Mouse (Mus musculus) Patski (cell line): ENCODE measurements around the gene Sorcs1. TPM values are rescaled to one million over a fixed set of nuclear protein-coding genes. Genes with fewer than 3 reads are reported as not detected.

Source experiments
- ATAC-seq: fragments of 100-300 bp; one replicate; pipeline ENCODE4 v1.8.0; 2021
- CTCF ChIA-PET: fragments of 350-600 bp; sonication (Branson Sonifier 250); formaldehyde crosslinking; loops from one replicate; lab custom pipeline; 2022; ENCODE audit warnings: inconsistent platforms; lab: Charles Lee
- POLR2A ChIA-PET: fragments of 350-600 bp; sonication (Branson Sonifier 250); formaldehyde crosslinking; loops from one replicate; lab custom pipeline; 2022; ENCODE audit warnings: antibody characterized with exemption, inconsistent platforms; lab: Charles Lee
- DNase-seq: peaks from one replicate; pipeline ENCODE4 v3.0.0-alpha.2; 2011; ENCODE audit warnings: low read depth, low spot score
- H3K27me3 ChIP-seq: fragments of 371-371 bp; one replicate; pipeline ENCODE4 v1.5.1; 2021
- CTCF ChIP-seq: fragments of 100-300 bp; IDR thresholded peaks from one replicate; pipeline ENCODE4 v1.5.1; 2021
- in situ Hi-C: fragments of 300-500 bp; cut with MboI; formaldehyde crosslinking; loops from 3 replicates; pipeline ENCODE4 v1.11.1; 2018; ENCODE audit warnings: low pct_unique_long_range_greater_than_20kb, mixed read lengths
- polyA plus RNA-seq: library from polyadenylated mRNA; unstranded; gene quantifications from one replicate; pipeline ENCODE4 v1.2.3, GENCODE M21; 2021

The Sorcs1 gene
- polyA plus RNA-seq, 1 experiment from 2014 or later, result not detected

DNA sequence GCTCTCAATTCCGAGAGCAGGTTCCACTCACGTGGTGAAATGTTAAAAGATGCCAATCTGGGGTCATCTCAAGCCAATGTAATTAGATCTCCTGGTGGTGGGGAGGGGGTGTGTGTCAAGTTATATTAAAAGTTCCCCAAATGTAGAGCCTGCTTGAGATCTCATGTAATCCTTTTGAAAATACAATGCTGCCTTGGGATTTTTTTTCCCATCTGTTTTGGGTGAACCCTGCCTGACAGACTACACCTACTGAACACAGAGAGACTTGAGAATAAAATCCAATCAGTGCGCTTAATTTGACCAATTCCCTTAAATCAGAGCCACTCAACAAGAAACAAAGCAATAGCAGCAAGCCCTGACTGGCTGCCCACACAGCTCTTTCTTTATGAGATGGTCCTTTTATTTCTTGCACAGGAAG is 239.0 kb downstream of the Sorcs1 start:
- DNase-seq (no peak), ATAC-seq (no peak)
- H3K27me3 ChIP-seq, result no peaks in the 10 kb centered on the region
- CTCF ChIA-PET, result interaction anchor here (1.1 kb wide), 1 partner anchor 43 kb away, joined by 3 read pairs; no protein-coding TSS in a partner anchor
- TF ChIP-seq CTCF, result no peak
- in situ Hi-C loops, result no loop called here
- POLR2A ChIA-PET, result no interaction called here

DNA sequence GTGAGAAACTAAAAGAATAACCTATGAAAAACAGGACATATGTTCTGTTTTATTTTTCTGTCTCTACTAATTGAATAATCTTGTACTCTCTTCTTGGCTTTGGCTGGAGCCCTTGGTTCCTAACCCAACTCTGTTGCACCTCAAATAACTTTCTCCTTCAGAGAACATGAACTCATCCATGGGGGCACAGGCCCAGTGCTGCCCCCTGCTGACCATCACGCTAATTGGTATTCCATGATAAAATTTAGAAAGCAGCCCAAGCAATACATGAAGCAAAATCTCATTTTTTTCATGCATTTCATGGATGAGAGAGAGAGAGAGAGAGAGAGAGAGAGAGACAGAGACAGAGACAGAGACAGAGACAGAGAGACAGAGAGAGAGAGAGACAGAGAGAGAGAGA is 255.5 kb downstream of the Sorcs1 start:
- TF ChIP-seq CTCF, result peak; percentile 26
- peaks cover 5% of the 10 kb centered on the region for H3K27me3 ChIP-seq
- no peak for DNase-seq
- ChIA-PET POLR2A (no interaction called here), CTCF (no interaction called here)
- in situ Hi-C loops, result no loop called here
- no peak for ATAC-seq

DNA sequence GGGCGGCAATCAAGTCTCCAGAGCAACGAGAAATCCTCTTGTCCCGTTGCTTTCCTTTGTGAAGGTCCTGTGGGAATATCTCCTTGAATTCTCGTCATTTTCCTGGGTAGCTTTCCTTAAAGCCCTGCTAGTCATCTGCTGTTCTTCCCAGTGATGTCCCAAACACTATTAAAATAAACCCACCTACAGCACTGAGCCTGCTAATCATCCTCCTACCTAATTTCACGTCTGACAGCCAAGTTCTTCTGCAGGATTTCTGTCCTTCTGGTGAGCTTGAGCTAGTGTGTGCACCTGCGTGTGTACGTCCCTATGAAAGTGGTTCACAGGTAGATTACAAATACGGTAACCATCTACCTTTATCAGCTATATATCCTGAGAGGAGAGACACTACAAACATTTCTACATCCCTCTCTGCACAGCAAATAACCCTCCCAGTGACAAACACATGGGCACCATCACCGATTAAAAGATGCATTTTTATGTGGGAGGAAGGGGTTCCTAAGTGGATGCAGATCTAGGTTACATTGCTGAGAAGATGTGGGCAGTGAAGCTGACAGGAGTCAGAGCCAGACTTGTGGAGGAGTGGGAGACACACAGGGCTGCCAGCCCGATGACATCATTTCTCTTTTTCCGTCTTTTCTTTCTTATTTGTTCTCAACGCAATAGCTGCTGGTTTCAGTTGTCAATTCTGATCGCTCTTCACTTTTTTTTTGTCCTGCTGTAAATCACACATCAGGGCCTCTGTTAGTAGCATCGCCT is 259.3 kb downstream of the Sorcs1 start:
- ATAC-seq (no peak), DNase-seq (no peak)
- CTCF ChIA-PET, result no interaction called here
- in situ Hi-C loops, result no loop called here
- H3K27me3 ChIP-seq, result peaks cover 5% of the 10 kb centered on the region
- TF ChIP-seq CTCF, result no peak
- POLR2A ChIA-PET, result no interaction called here

DNA sequence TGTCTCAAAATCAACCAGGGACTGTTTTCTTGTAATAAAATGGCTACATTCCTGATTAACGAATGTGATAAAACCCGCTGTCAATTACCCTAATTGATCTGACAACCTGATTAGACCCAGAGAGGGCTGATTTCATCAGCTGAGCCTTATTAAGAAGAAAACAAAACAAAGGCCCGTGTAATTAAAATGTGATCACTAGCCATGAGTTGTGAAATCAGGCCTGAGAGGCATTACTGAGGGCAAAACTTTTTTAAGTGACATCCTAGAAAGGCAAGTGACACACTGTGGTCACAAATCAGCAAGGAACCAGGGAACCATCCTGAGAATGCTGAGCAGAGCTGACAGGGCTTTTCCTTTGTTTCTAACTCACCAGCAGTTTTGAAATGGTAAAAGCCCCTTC is 267.9 kb downstream of the Sorcs1 start:
- DNase-seq, result no peak
- H3K27me3 ChIP-seq, result no peaks in the 10 kb centered on the region
- ATAC-seq, result no peak
- ChIA-PET POLR2A (no interaction called here), CTCF (no interaction called here)
- TF ChIP-seq CTCF, result no peak
- in situ Hi-C loops, result no loop called here

DNA sequence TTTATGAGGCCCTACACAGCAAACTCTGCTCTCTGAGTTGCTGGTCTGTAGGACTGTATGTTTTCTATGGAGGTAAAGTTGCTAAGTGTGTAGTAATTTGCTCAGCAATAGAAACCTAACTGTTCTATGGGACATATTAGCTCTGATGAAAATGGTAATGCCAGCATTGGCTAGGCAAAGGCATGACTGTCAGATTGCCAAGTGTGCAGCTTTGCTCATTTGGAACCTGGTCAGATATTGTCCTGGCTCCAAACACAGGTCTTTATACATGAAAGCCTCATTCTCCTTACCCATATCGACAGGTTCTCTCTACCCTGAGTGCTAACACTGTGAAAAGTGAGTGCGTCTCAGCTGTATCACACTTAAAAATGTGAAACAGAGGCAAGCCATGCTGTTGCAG is 280.1 kb downstream of the Sorcs1 start:
- DNase-seq (no peak), ATAC-seq (no peak)
- in situ Hi-C loops, result no loop called here
- TF ChIP-seq CTCF, result no peak
- ChIA-PET CTCF (interaction anchor here (1.2 to 2.1 kb wide), 3 partner anchors 9 to 16 kb away, joined by 3 to 6 read pairs (median 3); no protein-coding TSS in a partner anchor), POLR2A (no interaction called here)
- H3K27me3 ChIP-seq, result peaks cover under 1% of the 10 kb centered on the region

DNA sequence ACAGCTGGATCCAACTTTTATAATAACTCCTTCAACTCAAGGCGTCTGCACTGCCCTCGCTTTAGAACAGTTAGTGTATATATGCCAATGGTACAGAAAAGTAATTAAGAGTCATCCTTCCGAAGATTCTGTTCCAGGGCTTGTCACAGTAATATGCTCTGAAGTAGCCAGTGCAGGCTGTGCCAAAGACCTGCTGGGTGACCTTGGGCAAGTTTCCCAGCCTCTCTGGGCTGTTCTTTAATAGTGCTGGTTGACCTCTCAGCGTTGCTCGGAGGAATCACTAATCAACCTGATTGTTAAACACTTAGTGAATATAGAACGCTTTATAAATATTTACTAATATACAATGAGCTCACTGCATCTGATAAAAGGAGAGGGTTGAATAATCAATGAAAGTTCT is 282.7 kb downstream of the Sorcs1 start:
- peaks cover 6% of the 10 kb centered on the region for H3K27me3 ChIP-seq
- in situ Hi-C loops, result no loop called here
- CTCF ChIA-PET, result no interaction called here
- DNase-seq, result no peak
- ATAC-seq, result no peak
- POLR2A ChIA-PET, result no interaction called here
- no peak for TF ChIP-seq CTCF

DNA sequence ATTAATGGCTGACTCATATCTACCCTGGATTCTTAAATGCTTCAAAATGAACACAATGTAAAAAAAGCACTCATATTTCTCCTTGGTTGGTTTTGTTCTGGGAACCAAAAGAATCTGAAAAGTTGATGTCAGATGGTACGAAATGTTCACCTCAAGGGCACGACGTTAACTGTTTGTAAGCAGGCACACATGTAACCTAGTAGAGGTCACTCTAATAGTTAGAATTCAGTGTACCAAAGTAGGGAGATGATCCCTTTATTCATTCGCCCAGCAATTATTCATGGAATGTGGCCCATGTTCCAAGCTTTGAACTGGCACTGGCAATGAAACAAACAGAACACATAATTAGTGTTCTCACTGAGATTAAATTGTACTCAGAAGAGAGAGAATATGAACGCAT is 284.3 kb downstream of the Sorcs1 start:
- in situ Hi-C loops, result no loop called here
- CTCF ChIA-PET, result no interaction called here
- DNase-seq (no peak), ATAC-seq (no peak)
- POLR2A ChIA-PET, result no interaction called here
- no peak for TF ChIP-seq CTCF
- peaks cover 6% of the 10 kb centered on the region for H3K27me3 ChIP-seq

DNA sequence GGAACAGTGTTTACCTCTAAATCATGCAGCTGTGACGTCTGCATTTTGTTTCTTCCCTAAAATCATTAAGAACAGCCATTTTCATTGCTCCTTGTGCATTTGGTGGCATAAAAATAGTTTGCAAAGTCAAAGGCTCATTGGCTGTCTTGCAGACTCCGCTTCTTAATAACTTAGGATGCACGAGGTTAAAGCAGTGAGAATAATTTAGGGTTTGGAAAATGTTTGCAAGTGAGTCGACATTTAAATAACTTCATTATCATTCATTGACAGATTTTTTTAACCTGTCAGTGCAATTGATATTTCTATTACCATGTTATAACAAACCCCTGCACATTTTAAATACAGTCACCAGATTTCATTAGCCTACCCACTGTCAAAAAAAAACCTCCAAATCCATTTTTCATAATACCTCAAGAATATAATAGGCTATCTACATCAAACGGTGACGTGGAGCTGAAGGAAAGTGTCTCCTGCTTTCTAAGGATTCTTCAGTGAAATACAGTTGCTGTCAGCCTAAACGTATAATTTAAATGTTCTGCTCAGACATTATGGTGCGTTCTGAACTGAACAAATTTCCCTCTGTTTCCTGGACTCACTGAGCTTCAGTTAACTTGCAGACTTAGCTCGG is 288.4 kb downstream of the Sorcs1 start:
- DNase-seq (no peak), ATAC-seq (no peak)
- peaks cover 6% of the 10 kb centered on the region for H3K27me3 ChIP-seq
- ChIA-PET CTCF (interaction anchor here (1.0 kb wide), 1 partner anchor 8 kb away, joined by 3 read pairs; no protein-coding TSS in a partner anchor), POLR2A (no interaction called here)
- in situ Hi-C loops, result no loop called here
- no peak for TF ChIP-seq CTCF

DNA sequence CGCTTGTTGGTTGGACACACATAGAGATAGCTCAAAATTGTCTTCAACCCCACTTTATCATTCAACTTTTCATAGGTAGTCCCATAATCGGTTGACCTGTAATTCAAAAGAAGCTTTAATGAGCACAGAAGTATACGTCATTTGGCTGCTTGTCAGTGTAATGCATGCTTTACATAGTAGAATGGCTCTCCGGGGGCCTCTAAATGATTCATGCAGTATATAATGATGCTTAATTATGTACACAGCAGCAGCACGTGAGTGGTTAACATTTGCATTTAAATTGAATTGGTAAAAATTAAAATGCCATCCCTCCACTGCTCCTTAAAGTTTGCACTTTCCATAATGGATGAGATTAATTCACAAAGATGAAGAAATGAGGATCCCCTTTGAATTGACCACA is 299.5 kb downstream of the Sorcs1 start:
- no peak for TF ChIP-seq CTCF

DNA sequence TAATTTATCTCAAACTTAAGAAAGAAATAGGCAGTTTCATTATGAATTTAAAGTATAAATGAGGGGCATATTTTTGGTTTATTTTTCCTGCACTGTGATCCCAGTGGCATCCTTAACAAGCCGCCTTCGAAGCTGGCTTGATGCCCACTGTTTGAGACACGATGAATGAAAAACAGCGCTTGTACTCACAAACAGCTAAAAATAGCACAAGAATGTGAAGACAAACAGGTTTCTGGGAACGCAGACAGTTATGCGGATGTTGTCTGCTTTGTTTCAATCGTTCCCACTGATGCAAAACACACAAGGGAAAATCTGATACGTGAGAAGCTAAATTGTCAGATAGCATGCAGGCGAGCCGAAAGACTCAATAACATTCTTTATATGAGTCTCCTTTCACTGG is 303.7 kb downstream of the Sorcs1 start:
- POLR2A ChIA-PET, result interaction anchor here (1.2 kb wide), 1 partner anchor 11 kb away, joined by 3 read pairs; no protein-coding TSS in a partner anchor
- H3K27me3 ChIP-seq, result peaks cover 4% of the 10 kb centered on the region
- ATAC-seq (no peak), DNase-seq (no peak)
- CTCF ChIA-PET, result no interaction called here
- in situ Hi-C loops, result no loop called here
- no peak for TF ChIP-seq CTCF

More for the DNA sequence above, 299.5 kb downstream of the Sorcs1 start:
- peaks cover 4% of the 10 kb centered on the region for H3K27me3 ChIP-seq
- DNase-seq (no peak), ATAC-seq (no peak)
- ChIA-PET POLR2A (no interaction called here), CTCF (no interaction called here)
- in situ Hi-C loops, result no loop called here

DNA sequence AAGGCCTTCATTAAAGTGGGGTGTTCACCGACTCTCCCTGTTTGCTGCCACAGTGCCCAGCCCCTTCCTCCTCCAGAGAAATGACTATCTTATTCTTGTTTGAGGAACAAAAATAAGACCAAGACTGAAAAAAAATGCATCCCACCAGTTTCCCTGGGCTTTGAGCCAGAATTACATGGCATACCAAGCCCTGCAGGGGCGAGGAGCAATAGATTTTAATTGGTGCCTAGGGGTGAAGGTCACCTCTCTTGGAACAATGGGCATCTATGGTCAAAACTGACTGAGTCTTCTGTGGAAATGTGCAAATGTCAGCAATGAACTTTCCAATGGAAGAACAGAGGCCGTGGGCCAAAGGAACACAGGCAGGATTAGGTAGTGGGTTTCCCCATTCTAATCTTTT is 312.0 kb downstream of the Sorcs1 start:
- no peak for ATAC-seq
- DNase-seq, result no peak

More for the DNA sequence above, 312.0 kb downstream of the Sorcs1 start:
- CTCF ChIA-PET, result no interaction called here
- POLR2A ChIA-PET, result interaction anchor here (0.6 kb wide), 1 partner anchor 10 kb away, joined by 3 read pairs; no protein-coding TSS in a partner anchor
- in situ Hi-C loops, result no loop called here
- TF ChIP-seq CTCF, result no peak
- no peaks in the 10 kb centered on the region for H3K27me3 ChIP-seq
